Mouse (Mus musculus) brain, embryonic 14.5 days (tissue): ENCODE data around the gene Sh3rf3. TPM values are rescaled to one million over a fixed set of nuclear protein-coding genes. Genes with fewer than 3 reads are reported as not detected.
A peak's percentile ranks its signal among the peaks of the same experiment; 100 is the strongest.

Experiments used
- DNase-seq: peaks from one replicate; pipeline ENCODE4 v3.0.0-alpha.2; 2011; ENCODE audit warnings: low read depth
- CTCF ChIP-seq: fragments of 200-500 bp; IDR thresholded peaks from 2 replicates; pipeline ENCODE4 v1.5.1; 2012; ENCODE audit warnings: inconsistent platforms, mild to moderate bottlenecking, moderate library complexity, borderline replicate concordance; ENCODE audit not compliant: insufficient read depth, insufficient read length; ENCODE audit errors: extremely low read depth
- POLR2A ChIP-seq: fragments of 200-500 bp; IDR thresholded peaks from 2 replicates; pipeline ENCODE4 v1.6.1; 2012; ENCODE audit warnings: mild to moderate bottlenecking, inconsistent platforms, borderline replicate concordance; ENCODE audit not compliant: poor library complexity, insufficient read depth, insufficient read length, severe bottlenecking; ENCODE audit errors: extremely low read depth
- polyA plus RNA-seq: library from polyadenylated mRNA; depleted of rRNA; stranded (reverse); fragments of >200 nt; gene quantifications from 2 replicates; pipeline ENCODE4 v1.2.3, GENCODE M21; 2012; rRNA removed

Sh3rf3 gene
- polyA plus RNA-seq = 10.4 and 15.0 TPM in 2 replicates

GRCm38 (mm10) chr10:58813081-58813800 lies at the start of gene Sh3rf3:
Gene Sh3rf3 (plus strand): TSS chr10:58813359.
- peak; percentile 61 for DNase-seq
- TF ChIP-seq POLR2A (no peak), CTCF (no peak)

GRCm38 (mm10) chr10:58788486-58789274 lies 24.5 kb upstream of the Sh3rf3 start:
- DNase-seq = no peak
- TF ChIP-seq CTCF (no peak), POLR2A (no peak)

GRCm38 (mm10) chr10:58797555-58797954 lies 15.6 kb upstream of the Sh3rf3 start:
- no peak for DNase-seq
- no peak for TF ChIP-seq POLR2A
- TF ChIP-seq CTCF = no peak

- peak; percentile 74 for DNase-seq
- no peak for TF ChIP-seq CTCF
- TF ChIP-seq POLR2A = no peak
Observed at GRCm38 (mm10) chr10:58798156-58798555, 15.0 kb upstream of the Sh3rf3 start.

- no peak for TF ChIP-seq CTCF
- TF ChIP-seq POLR2A = no peak
- peak; percentile 83 for DNase-seq
Observed at GRCm38 (mm10) chr10:58800996-58801433, 12.1 kb upstream of the Sh3rf3 start.

- no peak for TF ChIP-seq CTCF
- DNase-seq = no peak
Observed at GRCm38 (mm10) chr10:58802391-58802790, 10.8 kb upstream of the Sh3rf3 start.

- TF ChIP-seq POLR2A = no peak
- no peak for TF ChIP-seq CTCF
- no peak for DNase-seq
Observed at GRCm38 (mm10) chr10:58807956-58808355, 5.2 kb upstream of the Sh3rf3 start.

- DNase-seq = no peak
- no peak for TF ChIP-seq POLR2A
Observed at GRCm38 (mm10) chr10:58810181-58810580, 3.0 kb upstream of the Sh3rf3 start.

- peak; percentile 96 for DNase-seq
- TF ChIP-seq CTCF = peak; percentile 85
- no peak for TF ChIP-seq POLR2A
Observed at GRCm38 (mm10) chr10:58812210-58813080, 714 bp upstream of the Sh3rf3 start.

- DNase-seq = peak; percentile 70
- TF ChIP-seq CTCF (no peak), POLR2A (no peak)
Observed at GRCm38 (mm10) chr10:58813801-58814191, 637 bp downstream of the Sh3rf3 start.

GRCm38 (mm10) chr10:58814486-58814885 lies 1.3 kb downstream of the Sh3rf3 start:
- no peak for TF ChIP-seq CTCF
- no peak for TF ChIP-seq POLR2A

GRCm38 (mm10) chr10:58824016-58824568 lies 10.9 kb downstream of the Sh3rf3 start:
- DNase-seq = peak; percentile 51
- TF ChIP-seq POLR2A (no peak), CTCF (no peak)

More at GRCm38 (mm10) chr10:58814486-58814885, 1.3 kb downstream of the Sh3rf3 start:
- DNase-seq = no peak
